Mouse (Mus musculus) gastrocnemius, postnatal 36 days (tissue): Measurements from ENCODE around the gene Tmem63b. TPM values are rescaled to one million over a fixed set of nuclear protein-coding genes. Genes with fewer than 3 reads are reported as not detected.

Experiments
- DNase-seq, 2 experiments: peaks; one replicate each; pipeline ENCODE4 v3.0.0; 2022
- intact Hi-C: fragments of 180-260 bp; cut with DNase I; formaldehyde crosslinking; loops from one replicate; pipeline ENCODE4 v1.15.1; 2025
- total RNA-seq, 2 experiments: library from RNA; stranded (reverse); gene quantifications; 2 replicates each; pipeline ENCODE4 v1.2.3; 2021

The Tmem63b gene
- total RNA-seq, 2 experiments from 2014 or later: 67.8 to 70.0 TPM

DNA sequence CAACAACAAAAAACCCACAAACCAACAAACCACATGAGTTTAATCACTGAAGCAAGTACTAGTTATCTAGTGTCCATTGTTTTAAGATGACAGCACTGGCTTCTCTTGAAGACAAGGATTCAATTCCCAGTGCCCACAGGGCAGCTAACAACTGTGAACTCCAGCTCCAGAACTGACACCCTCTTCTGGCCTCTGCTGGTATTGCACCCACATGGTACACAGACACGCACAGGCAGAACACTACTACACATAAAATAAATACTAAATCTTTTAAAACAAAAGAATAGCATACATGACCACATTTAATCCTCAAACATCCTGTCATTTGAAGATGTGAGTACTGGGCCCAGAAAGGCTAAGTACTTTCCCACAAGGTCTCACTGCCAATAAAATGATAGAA is 5.1 kb downstream of the Tmem63b start:
- intact Hi-C loops: no loop called here
- DNase-seq: no peak

DNA sequence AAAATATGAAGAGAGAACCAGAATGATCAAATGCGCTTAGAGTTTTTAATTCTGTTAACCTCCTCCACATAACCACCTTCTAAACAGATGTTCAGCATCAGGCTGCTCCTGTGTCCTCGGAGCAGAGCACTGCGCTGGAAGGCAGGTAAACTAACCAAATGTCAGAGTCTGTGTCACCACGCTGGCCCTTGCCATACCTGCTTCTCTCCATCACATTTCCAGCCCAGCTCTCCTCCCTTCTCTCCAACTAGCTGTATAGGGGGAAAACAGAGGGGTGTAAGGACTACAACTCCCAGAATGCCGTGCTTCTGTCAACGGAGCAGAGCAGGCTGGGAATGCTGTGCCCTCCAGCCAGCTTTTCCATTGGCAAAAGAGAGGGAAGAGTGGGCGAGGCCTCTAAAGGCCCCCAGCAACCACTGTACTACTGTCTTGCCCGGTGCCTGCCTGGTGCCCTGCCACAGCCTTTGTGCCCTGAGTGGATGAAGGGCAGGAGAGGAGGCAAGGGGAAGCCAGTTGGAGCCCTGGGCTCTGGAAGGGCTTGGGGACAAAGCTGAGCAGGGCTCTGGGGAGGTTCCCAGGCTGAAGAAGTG is 6.2 kb downstream of the Tmem63b start:
- intact Hi-C loops: no loop called here

GRCm38 (mm10) chr17:45678106-45678505 is 8.6 kb downstream of the Tmem63b start:
- peak; percentile 31 to 62 for DNase-seq
- intact Hi-C loops: loop anchor here (2.0 kb wide), 1 partner anchor 41 kb away; no protein-coding TSS in a partner anchor

More for the DNA sequence above, 6.2 kb downstream of the Tmem63b start:
- DNase-seq: peak in 1 of 2 experiments; percentile 30

DNA sequence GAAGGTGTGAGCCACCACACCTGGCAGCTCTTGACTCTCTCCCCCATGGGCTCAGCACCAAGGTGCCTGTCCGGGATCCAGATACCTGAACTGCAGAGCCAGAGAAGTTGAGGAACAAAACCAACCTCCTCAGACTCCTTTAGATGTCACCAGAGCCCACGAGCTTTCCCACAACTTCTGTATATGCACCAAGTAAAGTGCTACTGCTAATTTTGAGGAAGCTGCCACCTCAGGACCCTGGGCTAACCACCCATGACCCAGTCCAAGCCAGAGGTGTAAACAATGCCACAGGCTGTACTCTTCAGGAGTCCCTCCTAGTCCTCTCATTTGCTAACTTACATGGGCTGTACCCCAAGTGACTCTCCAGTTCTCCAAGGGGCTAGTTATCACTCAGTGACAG is 14.1 kb downstream of the Tmem63b start:
- intact Hi-C loops: no loop called here
- DNase-seq: no peak

GRCm38 (mm10) chr17:45671821-45672220 is 14.9 kb downstream of the Tmem63b start:
- intact Hi-C loops: no loop called here
- DNase-seq: no peak

GRCm38 (mm10) chr17:45667986-45668385 is 18.7 kb downstream of the Tmem63b start:
- DNase-seq: no peak
- intact Hi-C loops: no loop called here

GRCm38 (mm10) chr17:45667481-45667880 is 19.2 kb downstream of the Tmem63b start:
- no peak for DNase-seq
- intact Hi-C loops: no loop called here

GRCm38 (mm10) chr17:45666091-45666490 is 20.6 kb downstream of the Tmem63b start:
- no peak for DNase-seq
- intact Hi-C loops: no loop called here

GRCm38 (mm10) chr17:45664608-45665007 is 22.1 kb downstream of the Tmem63b start:
- no peak for DNase-seq
- intact Hi-C loops: loop anchor here (5.0 kb wide), 1 partner anchor 378 kb away; no protein-coding TSS in a partner anchor

DNA sequence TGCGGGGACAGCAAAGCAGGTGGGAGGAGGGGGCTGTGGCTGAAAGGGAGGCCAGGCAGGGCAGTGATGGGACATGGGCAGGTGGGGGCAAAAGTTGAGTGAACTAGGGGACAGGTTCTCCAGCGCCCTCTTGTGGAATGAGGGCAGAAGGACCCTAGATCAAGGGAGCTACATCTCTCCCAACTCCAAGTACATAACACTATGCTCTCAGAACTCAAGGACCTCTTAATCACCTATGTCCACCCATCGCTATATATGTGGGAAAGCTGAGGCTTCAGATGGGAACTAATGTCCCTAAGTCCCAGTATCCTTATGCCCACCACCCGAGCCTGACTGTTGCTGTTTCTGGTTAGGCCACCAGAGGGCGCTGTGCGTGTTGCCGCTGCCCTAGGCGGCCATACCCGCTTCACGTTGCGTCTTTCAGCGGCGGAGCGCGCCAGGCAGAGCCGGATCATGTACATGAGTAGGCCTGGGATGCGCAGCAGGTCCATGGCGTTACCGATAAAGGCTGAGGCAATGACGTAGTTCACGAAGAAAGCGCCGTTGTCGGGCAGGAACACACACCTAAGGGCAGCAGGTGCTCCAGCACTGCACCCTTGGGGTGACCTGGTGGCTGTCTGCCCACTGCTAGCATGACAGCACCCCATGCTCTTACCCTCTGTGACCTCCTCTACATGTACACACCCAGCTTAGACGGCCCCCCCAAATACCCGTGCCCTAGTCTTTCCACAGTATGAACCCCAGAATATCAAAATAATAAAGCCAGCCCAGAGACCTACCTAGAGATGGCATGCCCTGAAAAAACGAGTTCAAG is 23.4 kb downstream of the Tmem63b start:
- intact Hi-C loops: loop anchor here (1.0 to 5.0 kb wide), 2 partner anchors 55 to 379 kb away; no protein-coding TSS in a partner anchor
- peak; percentile 57 to 68 for DNase-seq

DNA sequence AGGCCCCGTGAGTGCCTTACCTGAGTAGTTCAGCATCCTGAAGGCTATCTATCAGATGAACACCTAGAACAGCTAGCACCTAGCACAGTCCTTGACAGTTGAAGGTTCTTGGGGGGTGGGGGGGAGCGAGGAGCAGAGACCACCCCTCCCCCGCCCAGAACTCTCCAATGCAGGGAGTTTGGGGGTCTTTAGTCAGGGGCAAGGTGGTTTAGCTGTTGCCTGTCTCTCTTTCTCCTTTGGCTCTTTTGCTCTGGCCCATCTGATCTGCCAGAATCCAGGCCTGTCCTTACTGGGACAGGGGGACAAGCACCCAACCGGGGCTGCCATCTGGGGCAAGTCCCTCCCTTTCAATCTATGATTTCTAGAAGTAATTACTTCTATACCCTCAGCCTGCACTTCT is 27.5 kb downstream of the Tmem63b start, which contains the start of gene Capn11:
Gene Capn11 (minus strand): TSS at position 101 of the 400 bp plus-strand sequence.
- no peak for DNase-seq
- intact Hi-C loops: no loop called here

GRCm38 (mm10) chr17:45655820-45656219 is 30.9 kb downstream of the Tmem63b start:
- no peak for DNase-seq
- intact Hi-C loops: no loop called here

DNA sequence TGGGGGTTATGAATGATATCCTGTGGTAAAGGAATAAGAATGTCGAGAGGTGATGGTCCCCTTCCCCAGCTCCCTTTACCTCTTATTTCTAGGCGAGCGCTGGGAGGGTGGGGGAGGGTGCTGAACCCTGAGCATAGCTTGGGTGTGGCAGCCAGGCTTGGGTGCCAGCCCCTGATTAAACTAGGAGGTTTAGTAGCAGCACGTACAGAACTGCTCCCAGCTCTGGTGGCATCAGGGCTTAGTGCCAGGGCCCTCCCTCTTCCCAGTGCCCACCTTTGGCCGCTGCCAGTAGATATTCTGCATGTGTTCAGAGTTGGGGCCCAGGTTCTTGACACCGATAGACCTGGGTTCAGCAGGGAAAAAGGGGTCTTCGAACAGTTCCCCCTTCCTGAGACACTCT is 33.5 kb downstream of the Tmem63b start:
- intact Hi-C loops: no loop called here
- DNase-seq: no peak

GRCm38 (mm10) chr17:45644185-45644584 is 42.5 kb downstream of the Tmem63b start:
- intact Hi-C loops: loop anchor here (5.0 kb wide), 1 partner anchor 127 kb away; no protein-coding TSS in a partner anchor
- DNase-seq: no peak

- peak; percentile 43 to 59 for DNase-seq
- intact Hi-C loops: loop anchor here (2.0 to 5.0 kb wide), 2 partner anchors 60 to 125 kb away; no protein-coding TSS in a partner anchor
Observed at GRCm38 (mm10) chr17:45642701-45643100, 44.0 kb downstream of the Tmem63b start.

DNA sequence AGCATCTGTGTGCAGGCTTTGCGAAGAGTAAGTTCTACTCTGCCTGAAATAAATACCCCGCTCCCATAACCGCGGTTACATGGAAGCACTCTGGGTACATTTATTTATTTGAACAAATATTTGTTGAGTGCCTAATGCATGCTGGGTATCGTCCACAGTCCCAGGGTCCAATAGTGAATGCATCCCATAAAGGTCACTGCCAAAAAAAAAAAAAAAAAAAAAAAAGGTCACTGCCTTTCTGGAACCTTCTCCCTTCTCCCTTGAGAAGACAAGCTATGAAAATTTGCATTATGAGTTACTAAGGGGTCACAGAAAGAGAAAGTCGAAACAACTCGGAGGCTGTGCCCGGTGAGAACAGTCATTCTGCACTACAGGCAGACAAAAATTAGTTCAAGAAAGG is 44.7 kb downstream of the Tmem63b start:
- intact Hi-C loops: loop anchor here (2.0 to 5.0 kb wide), 2 partner anchors 59 to 125 kb away; no protein-coding TSS in a partner anchor

DNA sequence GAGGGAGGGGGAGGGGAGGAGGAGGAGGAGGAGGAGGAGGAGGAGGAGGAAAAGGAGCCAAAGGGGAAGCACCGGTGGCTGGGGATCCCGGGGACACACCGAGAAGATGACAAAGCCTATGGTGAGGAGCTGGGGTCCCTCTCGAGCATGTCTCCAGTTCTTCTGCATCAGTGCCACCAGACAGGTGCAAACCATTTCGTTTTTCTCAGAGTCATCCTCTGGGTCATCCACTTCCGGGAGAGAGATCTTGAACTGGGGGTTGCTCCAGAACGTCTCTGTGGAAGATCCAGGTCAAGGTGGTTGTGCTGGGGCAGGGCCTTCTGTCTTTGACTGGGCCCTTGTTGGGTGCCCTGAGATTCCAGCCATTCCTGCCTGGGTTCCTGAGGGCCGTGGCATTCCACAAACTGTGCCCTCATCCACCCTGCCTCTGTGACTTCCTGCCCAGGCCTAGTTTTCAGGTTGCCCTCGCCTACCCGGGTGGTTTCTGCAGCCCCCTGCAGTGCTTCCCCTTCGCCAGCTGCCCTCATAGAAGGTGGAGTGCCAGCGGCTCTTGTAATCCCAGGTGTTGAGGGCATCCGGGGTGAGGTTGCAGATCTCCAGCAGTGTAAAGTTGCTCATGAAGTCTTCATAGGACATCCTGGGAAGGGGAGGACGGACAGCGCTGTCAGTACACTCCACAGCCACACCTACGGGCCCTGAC is 48.0 kb downstream of the Tmem63b start:
- no peak for DNase-seq
- intact Hi-C loops: no loop called here

More for the DNA sequence above, 44.7 kb downstream of the Tmem63b start:
- no peak for DNase-seq

DNA sequence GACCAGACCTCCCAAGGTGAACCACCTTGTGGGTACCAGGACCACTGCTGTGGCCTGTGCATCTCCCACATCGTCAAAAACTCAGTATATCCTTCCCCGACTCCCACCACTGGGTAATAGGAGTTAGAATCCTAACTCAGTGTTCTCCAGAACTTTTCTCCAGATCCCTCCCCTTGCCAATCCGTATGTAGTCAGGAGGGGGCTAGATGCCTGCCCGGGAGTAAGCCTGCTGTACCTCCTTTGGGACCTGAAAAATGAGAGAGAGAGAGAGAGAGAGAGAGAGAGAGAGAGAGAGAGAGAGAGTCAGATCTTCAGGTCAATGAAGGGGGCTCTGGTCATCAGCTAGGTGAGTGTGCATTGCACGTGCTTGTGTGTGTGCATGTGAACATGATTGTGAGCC is 52.7 kb downstream of the Tmem63b start:
- intact Hi-C loops: no loop called here
- DNase-seq: no peak

DNA sequence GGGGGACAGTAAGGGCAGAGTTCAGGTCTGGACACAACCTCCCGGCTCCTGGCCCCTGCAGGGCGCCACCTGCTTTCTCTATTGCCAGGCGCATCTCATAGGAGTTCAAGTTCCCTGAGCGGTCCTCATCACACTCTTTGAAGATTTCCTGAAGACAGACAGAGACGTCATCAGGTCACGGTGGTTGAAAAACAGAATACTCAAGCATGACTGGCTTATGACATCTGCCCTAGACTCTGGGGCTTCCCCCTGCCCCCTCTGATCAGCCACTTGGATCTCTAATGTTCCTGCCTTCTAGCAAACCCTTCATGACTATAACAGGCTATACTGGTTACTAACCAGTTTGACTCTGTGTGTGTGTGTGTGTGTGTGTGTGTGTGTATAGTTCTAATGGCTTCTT is 54.8 kb downstream of the Tmem63b start:
- intact Hi-C loops: no loop called here
- no peak for DNase-seq

DNA sequence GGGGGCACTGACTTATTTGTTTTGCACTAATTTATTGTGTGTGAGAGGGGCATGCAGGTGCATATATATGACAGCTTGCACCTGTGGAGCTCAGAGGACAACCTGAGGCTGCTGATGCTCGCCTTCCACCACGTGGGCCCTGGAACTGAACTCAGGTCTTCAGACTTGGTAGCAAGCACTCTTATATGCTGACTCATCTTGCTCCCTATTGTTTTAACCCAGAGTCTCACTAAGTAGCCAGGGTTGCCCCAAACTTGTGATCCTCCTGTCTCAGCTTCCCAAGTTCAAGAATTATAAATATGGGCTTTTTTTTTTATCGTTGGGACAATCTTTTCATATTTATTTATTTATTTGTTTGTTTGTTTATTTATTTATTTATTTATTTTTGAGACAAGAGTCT is 55.7 kb downstream of the Tmem63b start:
- intact Hi-C loops: no loop called here
- DNase-seq: no peak
